Mouse (Mus musculus) left cerebral cortex, postnatal 14 days (tissue): ENCODE results near the gene Cidec. TPM values are rescaled to one million over a fixed set of nuclear protein-coding genes. Genes with fewer than 3 reads are reported as not detected.

Experiments used
- DNase-seq, 2 experiments: peaks; one replicate each; pipeline ENCODE4 v3.0.0; 2021 to 2022; ENCODE audit warnings: low spot score in 2 of 2, mixed read lengths in 1 of 2
- intact Hi-C: fragments of 180-260 bp; cut with DNase I; formaldehyde crosslinking; loops from one replicate; pipeline ENCODE4 v1.15.1; 2025
- long read RNA-seq, 2 experiments: library from polyadenylated mRNA; stranded (forward); transcript quantifications; one replicate each; pipeline ENCODE4 v2.0.0; 2021
- total RNA-seq, 2 experiments: library from RNA; stranded (reverse); gene quantifications; 2 replicates each; pipeline ENCODE4 v1.2.3; 2021

Gene Cidec
- total RNA-seq: not detected
- long read RNA-seq, experiment 1: 0 reads
- long read RNA-seq, experiment 2: 0 reads

- intact Hi-C loops: no loop called here
- no peak for DNase-seq
Measured at GRCm38 (mm10) chr6:113435664-113436205, at the start of gene Cidec. TSS of gene Cidec (minus strand) at chr6:113435760.

GRCm38 (mm10) chr6:113483729-113484128 lies 48.2 kb upstream of the Cidec start:
- intact Hi-C loops: no loop called here
- no peak for DNase-seq

- peak; percentile 94 to 96 for DNase-seq
- intact Hi-C loops: no loop called here
Measured at GRCm38 (mm10) chr6:113483100-113483615, 47.6 kb upstream of the Cidec start, which contains the start of gene Creld1. TSS of gene Creld1 (plus strand) at chr6:113483297.

- peak; percentile 45 to 50 for DNase-seq
- intact Hi-C loops: no loop called here
Measured at GRCm38 (mm10) chr6:113482477-113483099, 47.0 kb upstream of the Cidec start.

- intact Hi-C loops: no loop called here
- DNase-seq: no peak
Measured at GRCm38 (mm10) chr6:113480555-113481373, 45.2 kb upstream of the Cidec start.

- intact Hi-C loops: no loop called here
- no peak for DNase-seq
Measured at GRCm38 (mm10) chr6:113478906-113479305, 43.3 kb upstream of the Cidec start.

GRCm38 (mm10) chr6:113477353-113477752 lies 41.8 kb upstream of the Cidec start:
- intact Hi-C loops: no loop called here
- no peak for DNase-seq

- DNase-seq: no peak
- intact Hi-C loops: no loop called here
Measured at GRCm38 (mm10) chr6:113473715-113474114, 38.2 kb upstream of the Cidec start.

GRCm38 (mm10) chr6:113473246-113473645 lies 37.7 kb upstream of the Cidec start:
- intact Hi-C loops: no loop called here
- no peak for DNase-seq

- no peak for DNase-seq
- intact Hi-C loops: no loop called here
Measured at GRCm38 (mm10) chr6:113472061-113472460, 36.5 kb upstream of the Cidec start.

- no peak for DNase-seq
- intact Hi-C loops: no loop called here
Measured at GRCm38 (mm10) chr6:113471297-113471936, 35.9 kb upstream of the Cidec start, which contains the start of gene Il17rc. TSS of gene Il17rc (plus strand) at chr6:113471427.

- intact Hi-C loops: no loop called here
Measured at GRCm38 (mm10) chr6:113469432-113469831, 33.9 kb upstream of the Cidec start.

GRCm38 (mm10) chr6:113469021-113469420 lies 33.5 kb upstream of the Cidec start:
- DNase-seq: peak; percentile 63 to 76
- intact Hi-C loops: no loop called here

More at GRCm38 (mm10) chr6:113469432-113469831, 33.9 kb upstream of the Cidec start:
- peak; percentile 74 to 76 for DNase-seq

GRCm38 (mm10) chr6:113468512-113468911 lies 33.0 kb upstream of the Cidec start:
- DNase-seq: no peak
- intact Hi-C loops: no loop called here

- no peak for DNase-seq
- intact Hi-C loops: no loop called here
Measured at GRCm38 (mm10) chr6:113465602-113466001, 30.0 kb upstream of the Cidec start.

GRCm38 (mm10) chr6:113464040-113464439 lies 28.5 kb upstream of the Cidec start:
- intact Hi-C loops: no loop called here
- no peak for DNase-seq

GRCm38 (mm10) chr6:113458635-113459034 lies 23.1 kb upstream of the Cidec start:
- DNase-seq: no peak
- intact Hi-C loops: no loop called here

GRCm38 (mm10) chr6:113457952-113458534 lies 22.5 kb upstream of the Cidec start, which contains the start of gene Il17re:
TSS of gene Il17re (plus strand) at chr6:113458484.
- intact Hi-C loops: no loop called here
- no peak for DNase-seq

- intact Hi-C loops: no loop called here
- no peak for DNase-seq
Measured at GRCm38 (mm10) chr6:113455007-113455406, 19.4 kb upstream of the Cidec start.
